Mouse (Mus musculus) liver, embryonic 14 days (tissue): ENCODE measurements around the gene Pcnx2. TPM values are rescaled to one million over a fixed set of nuclear protein-coding genes. Genes with fewer than 3 reads are reported as not detected.

Experiments
- polyA plus RNA-seq: library from polyadenylated mRNA; depleted of rRNA; stranded (reverse); fragments of >200 nt; gene quantifications from 2 replicates; pipeline ENCODE4 v1.2.3, GENCODE M21; 2012; rRNA removed

The Pcnx2 gene
- polyA plus RNA-seq, result 0.13 and 0.16 TPM in 2 replicates

DNA sequence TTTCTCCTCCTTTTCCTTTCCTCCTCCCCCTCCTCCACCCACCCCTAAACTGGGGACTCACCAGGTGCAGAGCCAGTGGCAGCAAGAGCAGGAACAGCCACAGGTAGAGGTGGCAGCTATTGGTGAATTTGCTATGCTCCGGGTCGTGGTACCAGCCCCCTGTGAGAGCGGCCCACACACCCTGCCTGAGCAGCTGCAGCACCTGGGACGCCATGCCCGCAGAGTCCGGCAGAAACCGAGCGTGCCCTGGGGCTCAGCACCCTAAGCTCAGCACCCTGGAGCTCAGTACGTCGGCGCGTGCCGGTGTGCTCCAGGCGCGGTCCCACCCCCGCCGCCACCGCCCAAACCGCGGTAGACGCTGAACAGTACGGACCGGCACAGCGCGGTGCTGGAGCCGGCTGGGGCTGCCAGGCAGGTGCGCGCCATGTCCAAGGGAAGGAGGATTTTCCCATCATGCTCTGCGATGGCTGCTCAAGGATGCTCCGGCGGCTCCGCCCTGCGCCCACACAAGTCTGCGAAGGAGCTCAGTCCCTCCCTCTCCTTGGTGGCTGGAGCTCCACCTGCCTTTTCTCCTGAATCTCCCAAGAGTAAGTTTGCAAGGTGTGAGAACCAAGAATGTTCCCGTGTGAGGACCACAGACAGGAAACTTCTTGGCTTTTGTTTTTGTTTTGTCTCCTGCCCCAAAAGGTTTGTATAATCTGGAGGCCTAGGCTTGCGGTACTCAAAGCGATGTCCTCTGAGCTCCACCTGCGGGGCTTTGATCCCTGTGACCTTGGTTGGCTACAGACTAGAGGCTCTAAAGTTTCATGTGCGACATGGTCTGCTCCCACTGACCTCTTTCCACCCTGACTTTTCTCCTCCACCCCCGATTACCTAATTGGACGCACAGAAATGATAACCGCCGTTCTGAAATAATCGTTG lies at the start of gene Pcnx2:
Pcnx2 (minus strand) TSS at position 450 of the 921 bp plus-strand sequence.

DNA sequence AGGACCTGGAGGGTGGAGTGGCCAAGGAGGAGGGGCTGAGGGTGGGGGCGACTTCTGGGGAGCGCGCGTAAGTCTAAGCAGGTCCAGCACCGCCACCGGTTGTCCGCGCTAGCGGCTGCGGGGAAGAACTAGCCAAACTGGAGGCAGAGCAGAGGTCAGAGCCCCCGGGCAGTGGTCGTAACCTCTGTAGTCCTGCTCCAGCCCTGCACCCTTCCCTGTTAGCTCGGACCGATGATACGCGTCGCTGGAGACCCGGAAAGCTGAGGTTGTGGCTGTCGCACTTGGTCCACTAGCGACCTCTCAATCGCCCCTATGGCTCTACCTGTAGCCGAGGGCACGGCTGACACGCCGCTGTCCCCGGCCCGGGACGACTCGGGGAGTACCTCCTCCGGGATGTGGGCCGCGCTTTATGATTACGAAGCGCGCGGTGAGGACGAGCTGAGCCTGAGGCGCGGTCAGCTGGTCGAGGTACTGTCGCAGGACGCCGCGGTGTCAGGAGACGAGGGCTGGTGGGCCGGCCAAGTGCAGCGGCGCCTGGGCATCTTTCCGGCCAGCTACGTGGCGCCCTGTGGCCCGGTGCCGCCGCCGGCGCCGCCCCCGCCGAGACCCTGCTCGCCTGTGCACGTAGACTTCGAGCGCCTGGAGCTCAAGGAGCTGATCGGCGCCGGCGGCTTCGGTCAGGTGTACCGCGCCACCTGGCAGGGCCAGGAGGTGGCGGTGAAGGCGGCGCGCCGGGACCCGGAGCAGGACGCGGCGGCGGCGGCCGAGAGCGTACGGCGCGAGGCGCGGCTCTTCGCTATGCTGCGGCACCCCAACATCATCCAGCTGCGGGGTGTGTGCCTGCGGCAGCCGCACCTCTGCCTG lies 12.5 kb upstream of the Pcnx2 start, which contains the start of gene Map3k21:
Map3k21 (plus strand) TSS at position 86 of the 864 bp plus-strand sequence.

DNA sequence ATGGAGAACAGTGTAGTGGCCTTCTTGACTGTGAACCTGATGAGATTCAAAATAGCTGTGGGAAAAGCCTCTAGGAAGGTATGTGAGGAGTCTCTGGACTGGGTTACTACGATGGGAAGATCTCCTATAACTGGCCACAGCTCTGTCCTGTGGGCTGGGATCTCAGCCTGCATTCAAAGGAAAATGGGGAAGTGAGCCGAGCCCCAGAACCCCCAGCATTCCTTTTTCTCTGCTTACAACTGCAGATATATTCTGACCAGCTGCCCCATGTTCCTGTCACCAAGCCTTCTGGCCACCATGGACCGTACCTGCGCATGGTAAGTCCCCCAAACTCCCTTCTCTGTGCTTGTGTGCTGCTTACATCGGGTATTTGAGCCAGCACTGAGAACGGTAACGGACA lies 168.4 kb downstream of the Pcnx2 start, which contains the start of gene Ntpcr:
Ntpcr (plus strand) TSS at position 218 of the 400 bp plus-strand sequence.

Other genes with a start within 250 kb of the Pcnx2 start
- gene Map10, start 228.5 kb downstream of the Pcnx2 start, polyA plus RNA-seq, result 0.29 and 0.35 TPM in 2 replicates
- gene Ntpcr, start 168.4 kb downstream of the Pcnx2 start, polyA plus RNA-seq, result 10.5 and 12.2 TPM in 2 replicates
- 0.06 TPM in 2 replicates for gene Map3k21, start 12.1 kb upstream of the Pcnx2 start, polyA plus RNA-seq
- 0.06 and 0.12 TPM in 2 replicates for gene Kcnk1, start 96.9 kb upstream of the Pcnx2 start, polyA plus RNA-seq